Mouse (Mus musculus): Measurements from ENCODE around the gene Ppard. TPM values are rescaled to one million over a fixed set of nuclear protein-coding genes. Genes with fewer than 3 reads are reported as not detected.

Ppard gene
- polyA plus RNA-seq, 1 experiment from 2014 or later: 1.9 TPM

- Histone ChIP-seq H3K27ac (replicated peaks; ENCODE audit: low read depth, low read length) (no peak overlapping the region), H3K36me3 (replicated peaks; ENCODE audit: control insufficient read depth, insufficient read depth, low read depth, low read length) (no peaks in the 10 kb centered on the region; the same call in 1 of the 2 replicates), H3K4me3 (ENCODE audit: low read depth, low read length) (no peak overlapping the region), H3K27me3 (ENCODE audit: control insufficient read depth, insufficient read depth, low read length) (no peaks in the 10 kb centered on the region), H3K9ac (replicated peaks; ENCODE audit: low read length) (no peak overlapping the region), H3K4me1 (ENCODE audit: control insufficient read depth, insufficient read depth, low read length) (peaks cover 13% of the 10 kb centered on the region; the same call in 1 of the 2 replicates), H3K9me3 (replicated peaks; ENCODE audit: control insufficient read depth, low read length) (no peaks in the 10 kb centered on the region), H3K4me2 (ENCODE audit: low read depth, low read length) (no peak overlapping the region)
- no peak for ATAC-seq (replicated peaks; ENCODE audit: insufficient number of reproducible peaks, low FRiP score, low TSS enrichment, low read depth)
- WGBS: 78% methylated on average over 12 of the region's 12 CpGs
- DNase-seq (ENCODE audit: low spot score): no peak
These were observed 19.2 kb downstream of the Ppard start for GRCm38 (mm10) chr17:28251579-28252280.

GRCm38 (mm10) chr17:28252281-28252648 lies 19.8 kb downstream of the Ppard start:
- DNase-seq (ENCODE audit: low spot score) (no peak), ATAC-seq (replicated peaks; ENCODE audit: insufficient number of reproducible peaks, low FRiP score, low TSS enrichment, low read depth) (no peak)
- WGBS: 90% methylated on average over 5 of the region's 5 CpGs
- Histone ChIP-seq H3K27me3 (ENCODE audit: control insufficient read depth, insufficient read depth, low read length) (no peaks in the 10 kb centered on the region), H3K4me2 (ENCODE audit: low read depth, low read length) (no peak overlapping the region), H3K36me3 (replicated peaks; ENCODE audit: control insufficient read depth, insufficient read depth, low read depth, low read length) (no peaks in the 10 kb centered on the region; the same call in 1 of the 2 replicates), H3K9me3 (replicated peaks; ENCODE audit: control insufficient read depth, low read length) (no peaks in the 10 kb centered on the region), H3K4me3 (ENCODE audit: low read depth, low read length) (no peak overlapping the region), H3K27ac (replicated peaks; ENCODE audit: low read depth, low read length) (no peak overlapping the region), H3K4me1 (ENCODE audit: control insufficient read depth, insufficient read depth, low read length) (peaks cover 13% of the 10 kb centered on the region; the same call in 1 of the 2 replicates), H3K9ac (replicated peaks; ENCODE audit: low read length) (no peak overlapping the region)

- Histone ChIP-seq H3K4me3 (ENCODE audit: low read depth, low read length) (no peak overlapping the region), H3K9me3 (replicated peaks; ENCODE audit: control insufficient read depth, low read length) (no peaks in the 10 kb centered on the region), H3K9ac (replicated peaks; ENCODE audit: low read length) (no peak overlapping the region), H3K36me3 (replicated peaks; ENCODE audit: control insufficient read depth, insufficient read depth, low read depth, low read length) (no peaks in the 10 kb centered on the region; the same call in 1 of the 2 replicates), H3K27me3 (ENCODE audit: control insufficient read depth, insufficient read depth, low read length) (no peaks in the 10 kb centered on the region), H3K4me1 (ENCODE audit: control insufficient read depth, insufficient read depth, low read length) (peaks cover 8% of the 10 kb centered on the region; the same call in 1 of the 2 replicates), H3K4me2 (ENCODE audit: low read depth, low read length) (no peak overlapping the region), H3K27ac (replicated peaks; ENCODE audit: low read depth, low read length) (no peak overlapping the region)
- ATAC-seq (replicated peaks; ENCODE audit: insufficient number of reproducible peaks, low FRiP score, low TSS enrichment, low read depth): no peak
- no peak for DNase-seq (ENCODE audit: low spot score)
- 62% methylated on average over 7 of the region's 7 CpGs for WGBS
These were observed 20.7 kb downstream of the Ppard start for GRCm38 (mm10) chr17:28253216-28253615.

- Histone ChIP-seq H3K9ac (replicated peaks; ENCODE audit: low read length) (no peak overlapping the region), H3K4me1 (ENCODE audit: control insufficient read depth, insufficient read depth, low read length) (peaks cover 8% of the 10 kb centered on the region; the same call in 1 of the 2 replicates), H3K36me3 (replicated peaks; ENCODE audit: control insufficient read depth, insufficient read depth, low read depth, low read length) (no peaks in the 10 kb centered on the region; the same call in 1 of the 2 replicates), H3K27me3 (ENCODE audit: control insufficient read depth, insufficient read depth, low read length) (no peaks in the 10 kb centered on the region), H3K9me3 (replicated peaks; ENCODE audit: control insufficient read depth, low read length) (no peaks in the 10 kb centered on the region), H3K27ac (replicated peaks; ENCODE audit: low read depth, low read length) (no peak overlapping the region), H3K4me2 (ENCODE audit: low read depth, low read length) (no peak overlapping the region), H3K4me3 (ENCODE audit: low read depth, low read length) (no peak overlapping the region)
- ATAC-seq (replicated peaks; ENCODE audit: insufficient number of reproducible peaks, low FRiP score, low TSS enrichment, low read depth) (no peak), DNase-seq (ENCODE audit: low spot score) (no peak)
- WGBS: 71% methylated on average over 4 of the region's 4 CpGs
These were observed 22.3 kb downstream of the Ppard start for GRCm38 (mm10) chr17:28254804-28255203.

GRCm38 (mm10) chr17:28255651-28256050 lies 23.2 kb downstream of the Ppard start:
- H3K9me3 ChIP-seq (replicated peaks; ENCODE audit: control insufficient read depth, low read length): no peaks in the 10 kb centered on the region
- no peak for ATAC-seq (replicated peaks; ENCODE audit: insufficient number of reproducible peaks, low FRiP score, low TSS enrichment, low read depth)
- no peak overlapping the region for H3K4me2 ChIP-seq (ENCODE audit: low read depth, low read length)
- peak overlapping the region; percentile 38; the same call in 1 of the 2 replicates for H3K27ac ChIP-seq (replicated peaks; ENCODE audit: low read depth, low read length)
- H3K4me1 ChIP-seq (ENCODE audit: control insufficient read depth, insufficient read depth, low read length): peaks cover 8% of the 10 kb centered on the region; the same call in 1 of the 2 replicates
- H3K27me3 ChIP-seq (ENCODE audit: control insufficient read depth, insufficient read depth, low read length): no peaks in the 10 kb centered on the region
- no peak overlapping the region for H3K4me3 ChIP-seq (ENCODE audit: low read depth, low read length)
- H3K9ac ChIP-seq (replicated peaks; ENCODE audit: low read length): no peak overlapping the region
- no peak for DNase-seq (ENCODE audit: low spot score)
- 36% methylated on average over 5 of the region's 5 CpGs for WGBS
- H3K36me3 ChIP-seq (replicated peaks; ENCODE audit: control insufficient read depth, insufficient read depth, low read depth, low read length): no peaks in the 10 kb centered on the region; the same call in 1 of the 2 replicates

GRCm38 (mm10) chr17:28256651-28257328 lies 24.3 kb downstream of the Ppard start:
- Histone ChIP-seq H3K4me3 (ENCODE audit: low read depth, low read length) (no peak overlapping the region), H3K4me1 (ENCODE audit: control insufficient read depth, insufficient read depth, low read length) (peaks cover 8% of the 10 kb centered on the region; the same call in 1 of the 2 replicates), H3K9ac (replicated peaks; ENCODE audit: low read length) (no peak overlapping the region), H3K4me2 (ENCODE audit: low read depth, low read length) (no peak overlapping the region), H3K36me3 (replicated peaks; ENCODE audit: control insufficient read depth, insufficient read depth, low read depth, low read length) (no peaks in the 10 kb centered on the region; the same call in 1 of the 2 replicates), H3K9me3 (replicated peaks; ENCODE audit: control insufficient read depth, low read length) (no peaks in the 10 kb centered on the region), H3K27me3 (ENCODE audit: control insufficient read depth, insufficient read depth, low read length) (no peaks in the 10 kb centered on the region), H3K27ac (replicated peaks; ENCODE audit: low read depth, low read length) (peak overlapping the region; percentile 57)
- ATAC-seq (replicated peaks; ENCODE audit: insufficient number of reproducible peaks, low FRiP score, low TSS enrichment, low read depth) (no peak), DNase-seq (ENCODE audit: low spot score) (peak; percentile 35)
- 55% methylated on average over 13 of the region's 13 CpGs for WGBS

GRCm38 (mm10) chr17:28258325-28258724 lies 25.8 kb downstream of the Ppard start:
- no peak overlapping the region for H3K27ac ChIP-seq (replicated peaks; ENCODE audit: low read depth, low read length)
- peaks cover 8% of the 10 kb centered on the region; the same call in 1 of the 2 replicates for H3K4me1 ChIP-seq (ENCODE audit: control insufficient read depth, insufficient read depth, low read length)
- WGBS: 89% methylated on average over 9 of the region's 9 CpGs
- no peaks in the 10 kb centered on the region for H3K9me3 ChIP-seq (replicated peaks; ENCODE audit: control insufficient read depth, low read length)
- H3K4me3 ChIP-seq (ENCODE audit: low read depth, low read length): no peak overlapping the region
- H3K9ac ChIP-seq (replicated peaks; ENCODE audit: low read length): no peak overlapping the region
- no peaks in the 10 kb centered on the region for H3K27me3 ChIP-seq (ENCODE audit: control insufficient read depth, insufficient read depth, low read length)
- H3K36me3 ChIP-seq (replicated peaks; ENCODE audit: control insufficient read depth, insufficient read depth, low read depth, low read length): no peaks in the 10 kb centered on the region
- H3K4me2 ChIP-seq (ENCODE audit: low read depth, low read length): no peak overlapping the region
- ATAC-seq (replicated peaks; ENCODE audit: insufficient number of reproducible peaks, low FRiP score, low TSS enrichment, low read depth) (no peak), DNase-seq (ENCODE audit: low spot score) (no peak)

All from embryonic facial prominence, embryonic 11.5 days (tissue).